Mouse (Mus musculus): Measurements from ENCODE around the gene Gm20826. TPM values are rescaled to one million over a fixed set of nuclear protein-coding genes. Genes with fewer than 3 reads are reported as not detected.
"Not testable (repeated sequence)": the region's sequence is repeated elsewhere in the genome, so short reads cannot be mapped to it uniquely, and the experiment has no call there.

Gene Gm20826
- not detected for total RNA-seq (2022)

GRCm38 (mm10) chrY:7638389-7638788, at the start of gene Gm20826:
TSS of gene Gm20826 (minus strand) at chrY:7638489.
- not testable (repeated sequence) for DNase-seq (ENCODE audit: low spot score in 2 of 2)

Other genes with a start within 250 kb of the Gm20826 start
- gene Gm21788, start 233.5 kb downstream of the Gm20826 start, total RNA-seq (2022), result not detected
- gene Gm28576, start 84.5 kb upstream of the Gm20826 start, total RNA-seq (2022), result not detected

Data from gastrocnemius, adult 8-10 months (tissue).